Mouse (Mus musculus): ENCODE measurements around the gene Spice1. TPM values are rescaled to one million over a fixed set of nuclear protein-coding genes. Genes with fewer than 3 reads are reported as not detected.

Gene Spice1
- polyA plus RNA-seq, 1 experiment: 13.4 TPM

DNA sequence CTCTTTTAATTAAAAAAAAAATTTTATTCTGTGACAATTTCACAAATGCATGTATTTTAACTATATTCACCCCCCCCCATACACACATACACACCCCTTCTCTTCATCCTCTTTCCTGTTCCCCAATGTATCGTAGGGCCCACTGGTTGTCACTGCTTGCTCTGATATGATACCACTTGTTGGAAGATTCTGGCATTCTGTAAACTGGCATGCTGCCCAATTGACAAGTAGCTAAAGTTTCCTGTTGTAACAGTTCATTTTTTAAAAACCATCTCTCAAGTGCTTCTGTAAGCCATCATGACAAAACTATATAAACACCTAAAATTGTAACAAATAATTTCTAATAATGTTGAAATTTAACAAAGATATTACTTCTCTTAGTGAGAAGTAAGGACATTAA is 37.3 kb downstream of the Spice1 start:
- TF ChIP-seq POLR2A (IDR thresholded peaks at IDR 0.05; ENCODE audit: control insufficient read depth, extremely low read depth, insufficient read depth, low read length, poor library complexity) (no peak), CTCF (IDR thresholded peaks at IDR 0.05; ENCODE audit: borderline replicate concordance, control insufficient read depth, extremely low read depth, insufficient read depth, low read length, poor library complexity) (no peak)
- Histone ChIP-seq H3K4me3 (ENCODE audit: control insufficient read depth, insufficient read depth, low read length) (no peak overlapping the region), H3K4me1 (replicated peaks; ENCODE audit: control insufficient read depth, insufficient read depth, low read length) (no peaks in the 10 kb centered on the region), H3K27ac (ENCODE audit: control insufficient read depth, insufficient read depth, low read length) (no peak overlapping the region), H3K27me3 (ENCODE audit: control insufficient read depth, insufficient read depth, low read length) (no peaks in the 10 kb centered on the region), H3K36me3 (ENCODE audit: control insufficient read depth, insufficient read depth, low read length) (peaks cover 9% of the 10 kb centered on the region)
- whole genome bisulfite sequencing: 92% methylated on average over 1 of the region's 1 CpGs
- no peak for DNase-seq

DNA sequence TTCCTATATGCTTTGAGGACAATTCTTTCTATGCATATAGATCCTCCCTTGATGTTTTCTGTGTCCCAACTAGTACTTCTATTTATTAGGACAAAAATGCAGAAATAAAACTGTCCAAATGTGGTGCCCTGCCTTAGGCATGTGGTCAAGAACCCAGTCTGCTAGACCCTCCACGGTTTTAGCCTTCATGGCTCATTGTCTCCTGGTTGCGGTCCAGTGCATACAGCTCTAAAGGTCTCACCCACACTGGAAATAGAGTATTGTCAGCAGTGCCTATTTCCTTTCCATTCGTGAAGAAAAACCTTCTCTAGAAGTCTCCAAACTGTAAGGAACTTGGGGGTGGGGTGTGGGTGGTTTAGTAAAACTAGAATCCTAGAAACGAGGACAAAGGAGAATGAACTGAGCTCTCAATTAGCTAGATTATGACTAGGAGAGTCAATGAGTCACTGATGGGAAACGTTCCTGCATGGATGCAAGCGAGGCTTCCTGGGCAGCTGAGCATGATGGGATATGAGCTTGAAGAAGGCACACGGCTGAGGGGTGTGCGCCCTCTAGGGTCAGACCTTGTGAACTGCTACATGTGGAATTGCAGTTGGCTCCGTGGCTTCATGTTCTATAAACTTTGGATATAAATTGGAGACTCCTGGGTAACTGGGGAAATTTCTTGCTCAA is 45.1 kb downstream of the Spice1 start:
- peaks cover 7% of the 10 kb centered on the region for H3K4me1 ChIP-seq (replicated peaks; ENCODE audit: control insufficient read depth, insufficient read depth, low read length)
- TF ChIP-seq POLR2A (IDR thresholded peaks at IDR 0.05; ENCODE audit: control insufficient read depth, extremely low read depth, insufficient read depth, low read length, poor library complexity) (no peak), CTCF (IDR thresholded peaks at IDR 0.05; ENCODE audit: borderline replicate concordance, control insufficient read depth, extremely low read depth, insufficient read depth, low read length, poor library complexity) (peak; percentile 69; the same call in 1 of the 2 replicates)
- 59% methylated on average over 9 of the region's 9 CpGs for WGBS

DNA sequence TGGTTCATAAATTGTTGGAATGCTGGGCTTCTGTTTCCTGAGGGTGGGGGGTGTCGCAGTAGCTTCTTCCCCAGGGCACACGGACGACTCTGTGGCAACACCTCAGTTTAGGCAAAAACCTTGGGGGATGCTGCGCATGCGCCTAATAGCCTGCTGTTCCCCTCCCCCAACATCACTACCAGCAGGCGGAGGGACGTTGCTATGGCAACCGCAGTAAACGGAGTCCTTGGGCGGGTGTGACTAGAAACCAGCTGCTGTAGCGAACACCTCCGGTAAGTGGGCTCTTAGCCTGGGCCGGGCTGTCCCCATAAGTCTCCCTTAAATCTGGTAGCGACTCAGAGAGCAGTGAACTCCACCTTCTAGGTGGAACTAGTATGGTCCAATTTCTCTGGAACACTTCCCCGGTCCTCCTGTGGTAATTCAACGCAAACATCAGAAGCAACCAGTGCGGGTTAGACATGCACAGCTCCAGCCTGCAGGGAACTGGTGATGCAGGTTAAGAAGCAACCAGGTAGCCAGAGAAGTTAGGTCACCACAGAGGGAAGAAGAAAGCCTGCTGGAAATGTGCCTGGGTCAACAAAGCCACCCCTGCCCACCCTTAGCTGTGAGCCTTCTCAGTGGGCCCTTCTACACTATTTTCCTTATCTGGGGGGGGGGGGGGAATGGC is 47.8 kb downstream of the Spice1 start, which contains the start of gene Cfap44:
Gene Cfap44 (plus strand): TSS at position 220 of the 667 bp plus-strand sequence.
- TF ChIP-seq POLR2A (IDR thresholded peaks at IDR 0.05; ENCODE audit: control insufficient read depth, extremely low read depth, insufficient read depth, low read length, poor library complexity): no peak
- 0 out of 2 replicates have a peak, but pooled peaks have one; percentile 38 for TF ChIP-seq CTCF (IDR thresholded peaks at IDR 0.05; ENCODE audit: borderline replicate concordance, control insufficient read depth, extremely low read depth, insufficient read depth, low read length, poor library complexity)
- Histone ChIP-seq H3K4me1 (replicated peaks; ENCODE audit: control insufficient read depth, insufficient read depth, low read length) (peaks cover 7% of the 10 kb centered on the region), H3K4me3 (ENCODE audit: control insufficient read depth, insufficient read depth, low read length) (no peak within 1 kb of the TSS), H3K27me3 (ENCODE audit: control insufficient read depth, insufficient read depth, low read length) (no peaks in the 10 kb centered on the region), H3K36me3 (ENCODE audit: control insufficient read depth, insufficient read depth, low read length) (no peaks in the 10 kb centered on the region), H3K27ac (ENCODE audit: control insufficient read depth, insufficient read depth, low read length) (no peak within 1 kb of the TSS)
- 10% methylated on average over 17 of the region's 17 CpGs for WGBS
- peak; percentile 71 for DNase-seq

More for the DNA sequence above, 45.1 kb downstream of the Spice1 start:
- Histone ChIP-seq H3K27me3 (ENCODE audit: control insufficient read depth, insufficient read depth, low read length) (no peaks in the 10 kb centered on the region), H3K36me3 (ENCODE audit: control insufficient read depth, insufficient read depth, low read length) (no peaks in the 10 kb centered on the region; the same call in 1 of the 2 replicates), H3K27ac (ENCODE audit: control insufficient read depth, insufficient read depth, low read length) (no peak overlapping the region), H3K4me3 (ENCODE audit: control insufficient read depth, insufficient read depth, low read length) (no peak overlapping the region)
- peak; percentile 27 for DNase-seq

DNA sequence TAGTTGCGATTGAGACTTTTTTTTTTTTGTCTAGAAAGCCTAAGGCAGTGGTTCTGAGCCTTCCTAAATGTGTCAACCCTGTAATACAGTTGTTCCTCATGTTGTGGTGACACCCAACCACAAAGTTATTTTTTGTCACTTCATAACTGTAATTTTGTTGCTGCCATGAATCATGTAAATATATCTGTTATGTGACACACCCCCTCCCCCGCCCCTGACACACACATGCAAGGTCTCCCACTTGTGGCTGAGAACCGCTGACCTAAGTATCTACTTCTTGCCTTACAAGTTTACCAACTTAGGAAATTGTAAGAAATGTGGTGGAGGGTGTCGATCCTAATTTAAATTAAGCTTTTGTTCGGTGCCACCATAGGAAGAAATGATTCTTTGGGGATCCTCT is 58.0 kb downstream of the Spice1 start:
- Histone ChIP-seq H3K4me1 (replicated peaks; ENCODE audit: control insufficient read depth, insufficient read depth, low read length) (no peaks in the 10 kb centered on the region), H3K27ac (ENCODE audit: control insufficient read depth, insufficient read depth, low read length) (no peak overlapping the region), H3K4me3 (ENCODE audit: control insufficient read depth, insufficient read depth, low read length) (no peak overlapping the region), H3K27me3 (ENCODE audit: control insufficient read depth, insufficient read depth, low read length) (no peaks in the 10 kb centered on the region), H3K36me3 (ENCODE audit: control insufficient read depth, insufficient read depth, low read length) (no peaks in the 10 kb centered on the region)
- DNase-seq: no peak
- TF ChIP-seq CTCF (IDR thresholded peaks at IDR 0.05; ENCODE audit: borderline replicate concordance, control insufficient read depth, extremely low read depth, insufficient read depth, low read length, poor library complexity): no peak
- 57% methylated on average over 5 of the region's 5 CpGs for WGBS

DNA sequence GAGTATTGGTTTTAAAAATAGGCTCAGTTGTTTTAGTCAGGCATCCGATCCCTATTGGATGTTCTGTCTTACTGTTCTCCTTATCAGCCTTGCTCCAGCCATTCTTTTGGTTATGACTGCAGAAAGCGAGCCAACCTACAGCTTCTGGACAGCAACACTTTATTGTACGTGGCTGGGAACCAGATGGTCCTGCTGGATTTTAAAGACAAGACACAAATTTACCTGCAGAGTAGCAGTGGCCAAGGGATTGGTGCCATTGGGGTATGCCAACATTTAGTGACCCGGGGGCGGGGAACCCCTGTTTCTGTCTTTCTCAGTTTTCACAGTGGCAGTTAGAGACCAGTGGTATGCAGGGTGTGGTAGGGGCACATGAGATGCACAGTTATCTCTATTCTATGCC is 60.3 kb downstream of the Spice1 start:
- Histone ChIP-seq H3K27me3 (ENCODE audit: control insufficient read depth, insufficient read depth, low read length) (no peaks in the 10 kb centered on the region), H3K36me3 (ENCODE audit: control insufficient read depth, insufficient read depth, low read length) (no peaks in the 10 kb centered on the region), H3K4me3 (ENCODE audit: control insufficient read depth, insufficient read depth, low read length) (no peak overlapping the region), H3K4me1 (replicated peaks; ENCODE audit: control insufficient read depth, insufficient read depth, low read length) (no peaks in the 10 kb centered on the region), H3K27ac (ENCODE audit: control insufficient read depth, insufficient read depth, low read length) (no peak overlapping the region)
- no peak for DNase-seq
- WGBS: 95% methylated on average over 5 of the region's 5 CpGs
- TF ChIP-seq POLR2A (IDR thresholded peaks at IDR 0.05; ENCODE audit: control insufficient read depth, extremely low read depth, insufficient read depth, low read length, poor library complexity): no peak
- no peak for TF ChIP-seq CTCF (IDR thresholded peaks at IDR 0.05; ENCODE audit: borderline replicate concordance, control insufficient read depth, extremely low read depth, insufficient read depth, low read length, poor library complexity)

DNA sequence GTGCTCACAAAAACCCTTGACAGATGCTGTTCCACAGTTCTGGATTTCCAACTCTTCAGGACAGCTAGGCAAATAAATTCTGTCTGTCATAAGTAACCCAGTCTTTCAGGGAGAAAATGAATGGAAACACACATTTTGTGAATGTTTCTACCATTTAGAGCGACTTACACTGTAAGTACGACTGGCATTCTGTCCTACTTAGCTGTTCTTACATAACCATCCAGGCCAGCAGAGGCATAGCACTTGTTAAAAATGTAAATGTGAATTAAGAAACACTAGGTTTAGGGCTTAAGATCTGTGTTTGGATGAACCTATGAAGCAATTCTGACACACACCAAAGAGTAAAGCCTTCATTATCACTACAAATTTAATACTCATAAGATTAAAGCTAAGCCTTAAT is 61.4 kb downstream of the Spice1 start:
- TF ChIP-seq CTCF (IDR thresholded peaks at IDR 0.05; ENCODE audit: borderline replicate concordance, control insufficient read depth, extremely low read depth, insufficient read depth, low read length, poor library complexity): no peak
- H3K4me3 ChIP-seq (ENCODE audit: control insufficient read depth, insufficient read depth, low read length): no peak overlapping the region
- H3K4me1 ChIP-seq (replicated peaks; ENCODE audit: control insufficient read depth, insufficient read depth, low read length): no peaks in the 10 kb centered on the region
- DNase-seq: no peak
- no peaks in the 10 kb centered on the region for H3K36me3 ChIP-seq (ENCODE audit: control insufficient read depth, insufficient read depth, low read length)
- H3K27me3 ChIP-seq (ENCODE audit: control insufficient read depth, insufficient read depth, low read length): no peaks in the 10 kb centered on the region
- H3K27ac ChIP-seq (ENCODE audit: control insufficient read depth, insufficient read depth, low read length): no peak overlapping the region
- WGBS: 98% methylated on average over 2 of the region's 2 CpGs

Data from thymus, adult 2 months (tissue).